Mouse (Mus musculus): ENCODE measurements around the gene Apoa2. TPM values are rescaled to one million over a fixed set of nuclear protein-coding genes. Genes with fewer than 3 reads are reported as not detected.

The Apoa2 gene
- polyA plus RNA-seq, 1 experiment, result not detected

DNA sequence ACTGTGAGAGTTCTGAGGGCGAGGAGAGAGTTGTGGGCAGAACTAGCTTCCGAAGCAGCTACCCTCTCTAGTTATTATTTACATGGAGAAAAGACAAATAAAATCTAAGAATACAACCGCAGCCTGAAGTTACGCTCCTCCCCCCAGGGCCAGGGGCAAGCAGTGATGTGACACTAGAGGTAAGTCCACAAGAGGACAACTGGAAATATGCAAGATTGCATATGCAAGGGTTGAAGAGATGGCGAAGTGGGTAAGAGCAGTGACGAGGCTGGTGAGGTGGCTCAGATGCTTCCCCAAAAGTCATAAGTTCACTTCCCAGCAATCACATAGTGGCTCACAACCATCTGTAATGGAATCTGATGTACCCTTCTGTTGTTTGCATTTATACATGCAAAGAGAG is 1.7 kb upstream of the Apoa2 start:
- Histone ChIP-seq H3K36me3 (ENCODE audit: control insufficient read depth, insufficient read depth) (peaks cover 18% of the 10 kb centered on the region), H3K4me3 (ENCODE audit: insufficient read depth, poor library complexity, severe bottlenecking) (peak overlapping the region; percentile 14)

DNA sequence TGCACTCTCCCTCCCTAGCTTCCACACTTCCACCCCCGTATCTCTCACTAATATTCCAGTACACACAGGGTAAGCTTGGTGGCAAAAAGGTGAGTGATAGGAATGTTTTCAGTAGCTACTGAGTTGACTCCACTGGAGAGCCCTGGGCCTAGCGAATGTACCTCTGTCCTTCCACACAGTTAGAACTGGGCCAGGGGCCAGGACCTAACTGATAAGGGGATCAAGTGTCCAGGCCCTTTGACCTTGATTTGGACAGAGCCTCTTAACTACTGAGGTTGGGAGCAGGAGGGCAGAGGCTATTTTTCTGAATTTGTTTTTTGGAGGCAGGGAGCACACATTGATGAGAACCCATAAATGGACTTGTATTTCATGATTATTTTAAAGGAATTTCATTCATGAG is 1.1 kb upstream of the Apoa2 start:
- Histone ChIP-seq H3K79me3 (ENCODE audit: low read depth) (no peaks in the 10 kb centered on the region), H3ac (ENCODE audit: control insufficient read depth, insufficient read length, low read depth) (no peak overlapping the region), H3K79me2 (ENCODE audit: control insufficient read depth, insufficient read depth) (no peaks in the 10 kb centered on the region), H3K27me3 (ENCODE audit: control insufficient read depth, insufficient read depth, insufficient read length) (no peaks in the 10 kb centered on the region), H3K36me3 (ENCODE audit: control insufficient read depth, insufficient read depth) (peaks cover 18% of the 10 kb centered on the region), H3K4me3 (ENCODE audit: insufficient read depth, poor library complexity, severe bottlenecking) (no peak overlapping the region)
- TF ChIP-seq MYOD1 (IDR thresholded peaks at IDR 0.05; ENCODE audit: control insufficient read depth, insufficient read length, low read depth), result no peak
- TF ChIP-seq MYOG (IDR thresholded peaks at IDR 0.05; ENCODE audit: control insufficient read depth, extremely low read depth, insufficient read length), result no peak
- no peak for TF ChIP-seq USF1 (IDR thresholded peaks at IDR 0.05; ENCODE audit: low read depth)
- TF ChIP-seq CTCF (IDR thresholded peaks at IDR 0.05; ENCODE audit: control insufficient read depth, insufficient read depth, insufficient read length), result no peak
- no peak for TF ChIP-seq FOSL1 (IDR thresholded peaks at IDR 0.05; ENCODE audit: insufficient read depth, low read length, poor library complexity, severe bottlenecking)
- TF ChIP-seq MAX (IDR thresholded peaks at IDR 0.05), result no peak
- TF ChIP-seq CEBPB (IDR thresholded peaks at IDR 0.05; ENCODE audit: low read depth), result no peak

More for the DNA sequence above, 1.7 kb upstream of the Apoa2 start:
- Histone ChIP-seq H3ac (ENCODE audit: control insufficient read depth, insufficient read length, low read depth) (no peak overlapping the region), H3K27me3 (ENCODE audit: control insufficient read depth, insufficient read depth, insufficient read length) (no peaks in the 10 kb centered on the region), H3K79me2 (ENCODE audit: control insufficient read depth, insufficient read depth) (no peaks in the 10 kb centered on the region), H3K79me3 (ENCODE audit: low read depth) (no peaks in the 10 kb centered on the region)
- no peak for TF ChIP-seq CEBPB (IDR thresholded peaks at IDR 0.05; ENCODE audit: low read depth)
- TF ChIP-seq MYOG (IDR thresholded peaks at IDR 0.05; ENCODE audit: control insufficient read depth, extremely low read depth, insufficient read length), result no peak
- no peak for TF ChIP-seq MYOD1 (IDR thresholded peaks at IDR 0.05; ENCODE audit: control insufficient read depth, insufficient read length, low read depth)
- TF ChIP-seq CTCF (IDR thresholded peaks at IDR 0.05; ENCODE audit: control insufficient read depth, insufficient read depth, insufficient read length), result no peak
- no peak for TF ChIP-seq FOSL1 (IDR thresholded peaks at IDR 0.05; ENCODE audit: insufficient read depth, low read length, poor library complexity, severe bottlenecking)
- no peak for TF ChIP-seq MAX (IDR thresholded peaks at IDR 0.05)
- TF ChIP-seq USF1 (IDR thresholded peaks at IDR 0.05; ENCODE audit: low read depth), result no peak

DNA sequence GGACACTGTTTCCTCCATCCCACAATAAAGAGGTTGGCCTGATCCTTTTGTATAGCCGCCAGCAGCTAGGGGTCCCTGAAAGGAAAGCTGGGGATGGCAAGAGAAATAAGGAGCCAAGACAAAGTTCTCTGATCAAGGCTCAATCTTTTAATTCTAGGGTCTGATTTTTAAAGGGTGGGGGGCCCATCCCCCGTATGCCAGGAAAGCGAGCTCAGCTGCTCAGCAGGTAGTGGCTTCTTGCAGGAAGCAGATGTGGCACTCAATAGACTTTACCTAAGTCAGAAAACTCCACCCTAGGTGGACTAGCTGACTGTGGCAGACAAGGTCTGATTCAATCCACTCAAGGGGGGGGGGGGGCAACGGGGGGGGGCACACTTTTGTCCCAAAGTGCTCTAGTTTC is 1.9 kb downstream of the Apoa2 start:
- Histone ChIP-seq H3K79me2 (ENCODE audit: control insufficient read depth, insufficient read depth) (no peaks in the 10 kb centered on the region), H3K4me3 (ENCODE audit: insufficient read depth, poor library complexity, severe bottlenecking) (no peak overlapping the region), H3K27me3 (ENCODE audit: control insufficient read depth, insufficient read depth, insufficient read length) (no peaks in the 10 kb centered on the region), H3ac (ENCODE audit: control insufficient read depth, insufficient read length, low read depth) (no peak overlapping the region), H3K79me3 (ENCODE audit: low read depth) (no peaks in the 10 kb centered on the region), H3K36me3 (ENCODE audit: control insufficient read depth, insufficient read depth) (no peaks in the 10 kb centered on the region)
- TF ChIP-seq MYOD1 (IDR thresholded peaks at IDR 0.05; ENCODE audit: control insufficient read depth, insufficient read length, low read depth), result no peak
- TF ChIP-seq FOSL1 (IDR thresholded peaks at IDR 0.05; ENCODE audit: insufficient read depth, low read length, poor library complexity, severe bottlenecking), result no peak
- TF ChIP-seq MYOG (IDR thresholded peaks at IDR 0.05; ENCODE audit: control insufficient read depth, extremely low read depth, insufficient read length), result no peak
- TF ChIP-seq USF1 (IDR thresholded peaks at IDR 0.05; ENCODE audit: low read depth), result no peak
- no peak for TF ChIP-seq MAX (IDR thresholded peaks at IDR 0.05)
- no peak for TF ChIP-seq CEBPB (IDR thresholded peaks at IDR 0.05; ENCODE audit: low read depth)
- no peak for TF ChIP-seq CTCF (IDR thresholded peaks at IDR 0.05; ENCODE audit: control insufficient read depth, insufficient read depth, insufficient read length)

DNA sequence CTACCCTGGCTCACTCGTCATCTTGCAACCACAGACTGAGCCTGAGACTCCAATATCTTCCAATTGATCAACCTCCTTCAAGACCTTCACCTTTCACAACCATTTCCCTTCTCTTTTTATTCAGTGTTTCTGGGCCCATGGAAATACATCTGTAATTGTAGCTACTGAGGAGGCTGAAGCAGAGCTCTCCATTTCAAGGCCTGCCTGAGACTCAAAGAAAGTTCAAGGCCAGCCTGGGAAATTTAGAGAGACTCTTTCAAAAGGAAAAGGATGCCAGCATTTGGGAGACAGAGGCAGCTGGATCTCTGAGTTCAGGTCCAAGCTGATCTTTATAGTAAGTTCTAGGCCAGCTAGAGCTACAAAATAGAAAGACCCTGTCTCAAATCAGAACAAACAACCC is 3.0 kb downstream of the Apoa2 start:
- TF ChIP-seq CTCF (IDR thresholded peaks at IDR 0.05; ENCODE audit: control insufficient read depth, insufficient read depth, insufficient read length) (no peak), MAX (IDR thresholded peaks at IDR 0.05) (no peak), USF1 (IDR thresholded peaks at IDR 0.05; ENCODE audit: low read depth) (no peak), MYOG (IDR thresholded peaks at IDR 0.05; ENCODE audit: control insufficient read depth, extremely low read depth, insufficient read length) (no peak), CEBPB (IDR thresholded peaks at IDR 0.05; ENCODE audit: low read depth) (no peak), MYOD1 (IDR thresholded peaks at IDR 0.05; ENCODE audit: control insufficient read depth, insufficient read length, low read depth) (no peak), FOSL1 (IDR thresholded peaks at IDR 0.05; ENCODE audit: insufficient read depth, low read length, poor library complexity, severe bottlenecking) (no peak)
- H3K79me2 ChIP-seq (ENCODE audit: control insufficient read depth, insufficient read depth), result no peaks in the 10 kb centered on the region
- no peaks in the 10 kb centered on the region for H3K36me3 ChIP-seq (ENCODE audit: control insufficient read depth, insufficient read depth)
- H3K79me3 ChIP-seq (ENCODE audit: low read depth), result no peaks in the 10 kb centered on the region
- no peak overlapping the region for H3ac ChIP-seq (ENCODE audit: control insufficient read depth, insufficient read length, low read depth)
- H3K27me3 ChIP-seq (ENCODE audit: control insufficient read depth, insufficient read depth, insufficient read length), result no peaks in the 10 kb centered on the region
- H3K4me3 ChIP-seq (ENCODE audit: insufficient read depth, poor library complexity, severe bottlenecking), result no peak overlapping the region

DNA sequence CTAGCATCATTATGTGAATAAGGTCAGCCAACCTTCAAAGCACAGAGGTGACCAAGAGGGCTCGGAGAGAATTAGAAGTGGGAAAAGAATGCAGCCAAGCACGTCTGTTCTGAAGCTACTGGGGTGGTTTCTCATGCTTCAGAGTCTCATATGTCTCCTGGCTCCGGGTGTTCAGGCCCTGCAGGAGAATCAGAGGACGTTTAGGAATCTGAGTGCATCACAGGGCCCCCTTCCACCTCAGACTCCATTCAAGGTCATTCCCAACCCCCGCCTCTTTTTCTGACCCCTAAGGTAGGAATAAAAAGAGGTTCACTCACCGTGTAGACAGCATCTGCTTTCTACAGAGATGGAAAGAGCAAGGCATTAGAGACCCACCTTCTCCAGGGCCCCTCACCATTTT is 4.9 kb downstream of the Apoa2 start:
- TF ChIP-seq MAX (IDR thresholded peaks at IDR 0.05) (no peak), USF1 (IDR thresholded peaks at IDR 0.05; ENCODE audit: low read depth) (no peak), FOSL1 (IDR thresholded peaks at IDR 0.05; ENCODE audit: insufficient read depth, low read length, poor library complexity, severe bottlenecking) (no peak), MYOD1 (IDR thresholded peaks at IDR 0.05; ENCODE audit: control insufficient read depth, insufficient read length, low read depth) (no peak), CEBPB (IDR thresholded peaks at IDR 0.05; ENCODE audit: low read depth) (no peak), MYOG (IDR thresholded peaks at IDR 0.05; ENCODE audit: control insufficient read depth, extremely low read depth, insufficient read length) (no peak), CTCF (IDR thresholded peaks at IDR 0.05; ENCODE audit: control insufficient read depth, insufficient read depth, insufficient read length) (no peak)
- Histone ChIP-seq H3K79me3 (ENCODE audit: low read depth) (no peaks in the 10 kb centered on the region), H3ac (ENCODE audit: control insufficient read depth, insufficient read length, low read depth) (no peak overlapping the region), H3K36me3 (ENCODE audit: control insufficient read depth, insufficient read depth) (peaks cover 8% of the 10 kb centered on the region), H3K79me2 (ENCODE audit: control insufficient read depth, insufficient read depth) (no peaks in the 10 kb centered on the region), H3K4me3 (ENCODE audit: insufficient read depth, poor library complexity, severe bottlenecking) (no peak overlapping the region), H3K27me3 (ENCODE audit: control insufficient read depth, insufficient read depth, insufficient read length) (no peaks in the 10 kb centered on the region)

DNA sequence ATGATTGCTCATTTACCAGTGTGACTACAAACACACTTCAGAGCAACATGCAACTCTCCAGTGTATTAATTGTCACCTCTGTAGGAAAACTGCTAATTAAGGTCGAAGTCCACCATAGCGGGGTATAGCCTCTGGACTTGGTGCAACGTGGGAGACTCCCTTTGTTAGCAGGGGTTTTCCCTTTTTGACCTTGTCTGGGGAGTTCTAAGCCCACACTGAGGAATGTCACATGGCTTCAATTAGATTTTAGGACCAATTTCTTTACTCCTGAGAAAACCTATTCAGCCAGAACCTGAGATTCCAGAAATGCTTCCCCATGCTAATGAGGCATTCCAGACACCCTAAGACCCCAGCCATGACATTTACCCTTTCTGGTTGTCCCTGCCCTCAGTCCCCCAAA is 5.4 kb downstream of the Apoa2 start:
- Histone ChIP-seq H3K4me3 (ENCODE audit: insufficient read depth, poor library complexity, severe bottlenecking) (no peak overlapping the region), H3ac (ENCODE audit: control insufficient read depth, insufficient read length, low read depth) (no peak overlapping the region), H3K36me3 (ENCODE audit: control insufficient read depth, insufficient read depth) (peaks cover 13% of the 10 kb centered on the region), H3K79me3 (ENCODE audit: low read depth) (no peaks in the 10 kb centered on the region), H3K79me2 (ENCODE audit: control insufficient read depth, insufficient read depth) (no peaks in the 10 kb centered on the region), H3K27me3 (ENCODE audit: control insufficient read depth, insufficient read depth, insufficient read length) (no peaks in the 10 kb centered on the region)
- TF ChIP-seq MAX (IDR thresholded peaks at IDR 0.05) (no peak), FOSL1 (IDR thresholded peaks at IDR 0.05; ENCODE audit: insufficient read depth, low read length, poor library complexity, severe bottlenecking) (no peak), MYOD1 (IDR thresholded peaks at IDR 0.05; ENCODE audit: control insufficient read depth, insufficient read length, low read depth) (no peak), CEBPB (IDR thresholded peaks at IDR 0.05; ENCODE audit: low read depth) (no peak), USF1 (IDR thresholded peaks at IDR 0.05; ENCODE audit: low read depth) (no peak)
